In genomic region chr15:36977823-36978222, GRCm38 (mm10) we compare ENCODE assay signal across 22 mouse cellular contexts.
"Had no signal": no experiment of that assay in that cellular context is flagged by ENCODE, and none has a peak within 500 bp of the region (broad histone marks: within the 10 kb centered on the region; RNA-seq: fewer than 3 reads in every experiment).

No protein-coding gene starts in this region.

- H3K4me3 ChIP-seq: heart, adult 2 months; heart, embryonic 13.5 days; heart, embryonic 15.5 days; hindbrain, embryonic 13.5 days; hindbrain, embryonic 15.5 days; kidney, embryonic 15.5 days; limb, embryonic 13.5 days; limb, embryonic 15.5 days; liver, embryonic 12.5 days had no signal

- H3K27ac ChIP-seq: heart, adult 2 months; heart, embryonic 13.5 days; hindbrain, postnatal 0 days; kidney, embryonic 15.5 days; kidney, postnatal 0 days; limb, embryonic 13.5 days; limb, embryonic 15.5 days; liver, embryonic 12.5 days had no signal

- DNase-seq: forebrain, postnatal 0 days; gastrocnemius, postnatal 14 days; gastrocnemius, postnatal 36 days; heart, adult 2 months; heart, postnatal 14 days; heart, postnatal 36 days; kidney, adult 11 months; kidney, adult 2 months; kidney, adult 9 months; kidney, postnatal 14 days; kidney, postnatal 36 days; left cerebral cortex, postnatal 4 days had no signal
